Mouse (Mus musculus): ENCODE measurements around the gene Lpp. TPM values are rescaled to one million over a fixed set of nuclear protein-coding genes. Genes with fewer than 3 reads are reported as not detected.

Gene Lpp
- polyA plus RNA-seq, 1 experiment from 2014 or later: 23.3 TPM

DNA sequence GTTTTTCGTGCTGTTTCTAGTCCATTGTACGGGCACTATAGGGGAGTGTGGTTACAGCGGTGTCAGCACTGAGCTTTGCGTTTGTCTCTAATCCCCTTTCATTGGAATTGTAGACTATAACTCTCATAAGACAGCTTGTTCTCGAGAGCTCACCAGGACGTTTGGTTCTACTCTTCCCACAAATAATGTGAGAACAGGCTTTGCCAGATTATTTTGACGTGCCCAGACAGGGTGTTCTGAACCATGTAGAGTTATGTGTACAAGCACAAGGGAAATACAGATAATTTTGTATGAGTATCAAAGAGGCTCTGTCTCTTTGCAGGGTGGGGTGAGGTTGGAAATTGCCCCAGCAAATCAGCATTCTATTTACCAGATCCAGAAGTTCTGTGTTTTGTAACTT lies 387.2 kb downstream of the Lpp start:
- no peak overlapping the region for H3K4me2 ChIP-seq (ENCODE audit: low read depth, low read length)
- H3K27ac ChIP-seq (replicated peaks; ENCODE audit: low read depth, low read length): no peak overlapping the region
- no peak for DNase-seq (ENCODE audit: low spot score)
- 83% methylated on average over 7 of the region's 7 CpGs for WGBS
- H3K9me3 ChIP-seq (replicated peaks; ENCODE audit: control insufficient read depth, low read length): no peaks in the 10 kb centered on the region
- H3K36me3 ChIP-seq (replicated peaks; ENCODE audit: control insufficient read depth, insufficient read depth, low read depth, low read length): no peaks in the 10 kb centered on the region
- H3K4me1 ChIP-seq (ENCODE audit: control insufficient read depth, insufficient read depth, low read length): no peaks in the 10 kb centered on the region
- no peak for ATAC-seq (replicated peaks; ENCODE audit: insufficient number of reproducible peaks, low FRiP score, low TSS enrichment, low read depth)
- H3K27me3 ChIP-seq (ENCODE audit: control insufficient read depth, insufficient read depth, low read length): no peaks in the 10 kb centered on the region
- H3K4me3 ChIP-seq (ENCODE audit: low read depth, low read length): no peak overlapping the region
- H3K9ac ChIP-seq (replicated peaks; ENCODE audit: low read length): no peak overlapping the region

DNA sequence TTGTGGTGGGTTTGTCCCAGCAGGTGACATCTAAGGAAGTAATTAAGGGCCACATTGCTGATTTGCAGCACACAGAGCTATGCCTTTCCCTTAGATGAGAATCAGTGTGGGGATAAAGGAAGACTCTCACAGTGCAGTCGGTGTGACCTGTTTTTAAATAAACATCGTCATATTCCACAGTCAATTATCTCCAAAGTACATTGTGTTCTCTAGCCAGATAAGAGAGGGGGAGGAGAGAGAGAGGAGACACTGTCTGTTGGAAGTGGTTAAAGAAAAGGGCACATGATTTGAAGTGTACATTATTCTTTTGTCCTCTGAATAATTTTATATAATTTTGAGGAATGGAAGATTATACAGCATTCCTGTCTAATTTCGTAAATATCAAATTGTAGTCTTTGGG lies 388.6 kb downstream of the Lpp start:
- WGBS: 88% methylated on average over 3 of the region's 3 CpGs
- Histone ChIP-seq H3K9ac (replicated peaks; ENCODE audit: low read length) (no peak overlapping the region), H3K4me3 (ENCODE audit: low read depth, low read length) (no peak overlapping the region), H3K9me3 (replicated peaks; ENCODE audit: control insufficient read depth, low read length) (no peaks in the 10 kb centered on the region), H3K27ac (replicated peaks; ENCODE audit: low read depth, low read length) (no peak overlapping the region), H3K27me3 (ENCODE audit: control insufficient read depth, insufficient read depth, low read length) (no peaks in the 10 kb centered on the region), H3K4me2 (ENCODE audit: low read depth, low read length) (no peak overlapping the region), H3K36me3 (replicated peaks; ENCODE audit: control insufficient read depth, insufficient read depth, low read depth, low read length) (no peaks in the 10 kb centered on the region), H3K4me1 (ENCODE audit: control insufficient read depth, insufficient read depth, low read length) (no peaks in the 10 kb centered on the region)
- no peak for ATAC-seq (replicated peaks; ENCODE audit: insufficient number of reproducible peaks, low FRiP score, low TSS enrichment, low read depth)
- DNase-seq (ENCODE audit: low spot score): no peak

DNA sequence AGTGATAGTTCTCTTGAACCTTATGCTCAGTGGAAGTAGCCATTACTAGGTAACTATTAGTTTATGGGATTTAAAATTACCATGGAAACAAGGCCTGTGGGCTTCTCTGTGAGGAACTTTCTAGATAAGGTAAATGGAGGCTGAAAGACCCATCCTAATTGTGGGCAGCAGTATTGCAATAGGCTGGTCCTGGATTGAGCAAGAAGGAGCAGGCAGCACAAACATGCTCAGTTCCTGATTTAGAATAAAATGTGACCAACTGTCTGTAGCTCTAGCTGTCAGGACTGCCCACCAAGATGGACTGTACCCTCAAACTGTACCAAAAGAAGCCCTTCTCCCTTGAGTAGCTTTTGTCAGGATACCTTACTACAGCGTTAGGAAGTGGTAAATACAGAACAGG lies 392.3 kb downstream of the Lpp start:
- Histone ChIP-seq H3K27ac (replicated peaks; ENCODE audit: low read depth, low read length) (no peak overlapping the region), H3K9me3 (replicated peaks; ENCODE audit: control insufficient read depth, low read length) (no peaks in the 10 kb centered on the region), H3K9ac (replicated peaks; ENCODE audit: low read length) (no peak overlapping the region), H3K4me2 (ENCODE audit: low read depth, low read length) (no peak overlapping the region), H3K27me3 (ENCODE audit: control insufficient read depth, insufficient read depth, low read length) (no peaks in the 10 kb centered on the region), H3K4me3 (ENCODE audit: low read depth, low read length) (no peak overlapping the region), H3K36me3 (replicated peaks; ENCODE audit: control insufficient read depth, insufficient read depth, low read depth, low read length) (no peaks in the 10 kb centered on the region), H3K4me1 (ENCODE audit: control insufficient read depth, insufficient read depth, low read length) (no peaks in the 10 kb centered on the region)
- no peak for ATAC-seq (replicated peaks; ENCODE audit: insufficient number of reproducible peaks, low FRiP score, low TSS enrichment, low read depth)
- DNase-seq (ENCODE audit: low spot score): no peak
- 81% methylated on average over 1 of the region's 1 CpGs for WGBS

DNA sequence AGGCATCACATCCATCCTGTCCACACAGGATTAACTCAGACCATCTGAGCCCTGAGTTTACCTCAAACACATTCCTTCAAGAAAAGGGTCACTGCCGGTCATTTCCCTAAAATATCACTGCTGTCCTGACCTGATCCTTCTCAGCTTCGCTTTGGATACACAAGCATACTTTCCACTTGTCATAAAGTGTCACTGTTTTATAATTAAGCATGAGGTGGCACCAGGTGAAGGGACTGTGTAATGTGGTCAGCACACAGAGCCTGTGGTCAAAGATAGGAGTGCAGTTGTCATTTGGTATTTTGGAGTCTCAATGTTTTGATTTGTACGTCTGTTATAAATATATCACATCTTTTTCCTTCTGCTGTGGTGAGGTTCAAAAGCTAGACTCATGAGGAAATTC lies 395.7 kb downstream of the Lpp start:
- no peak overlapping the region for H3K4me2 ChIP-seq (ENCODE audit: low read depth, low read length)
- H3K27ac ChIP-seq (replicated peaks; ENCODE audit: low read depth, low read length): no peak overlapping the region
- ATAC-seq (replicated peaks; ENCODE audit: insufficient number of reproducible peaks, low FRiP score, low TSS enrichment, low read depth) (no peak), DNase-seq (ENCODE audit: low spot score) (no peak)
- no peak overlapping the region for H3K4me3 ChIP-seq (ENCODE audit: low read depth, low read length)
- WGBS: 80% methylated on average over 3 of the region's 3 CpGs
- H3K27me3 ChIP-seq (ENCODE audit: control insufficient read depth, insufficient read depth, low read length): no peaks in the 10 kb centered on the region
- H3K36me3 ChIP-seq (replicated peaks; ENCODE audit: control insufficient read depth, insufficient read depth, low read depth, low read length): no peaks in the 10 kb centered on the region
- H3K4me1 ChIP-seq (ENCODE audit: control insufficient read depth, insufficient read depth, low read length): no peaks in the 10 kb centered on the region
- no peak overlapping the region for H3K9ac ChIP-seq (replicated peaks; ENCODE audit: low read length)
- no peaks in the 10 kb centered on the region for H3K9me3 ChIP-seq (replicated peaks; ENCODE audit: control insufficient read depth, low read length)

DNA sequence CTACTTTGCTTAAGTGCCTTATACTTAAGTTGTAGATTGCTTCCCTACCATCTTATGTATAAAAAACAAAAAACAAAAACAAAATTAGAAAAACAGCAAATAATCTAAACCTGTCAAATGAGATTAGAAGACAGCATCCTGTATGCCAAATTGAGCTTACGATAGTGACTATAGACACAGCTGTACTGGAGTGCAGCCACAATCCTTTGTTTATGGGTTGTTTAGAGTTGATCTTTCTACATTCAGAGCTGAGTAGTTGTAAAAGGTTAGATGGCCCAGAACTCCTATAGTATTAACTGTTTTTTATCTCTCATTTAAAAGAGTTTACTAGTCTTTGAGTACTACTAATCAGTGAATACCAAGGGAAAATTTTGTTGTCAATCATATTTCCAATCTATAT lies 398.1 kb downstream of the Lpp start:
- no peak for DNase-seq (ENCODE audit: low spot score)
- WGBS: 100% methylated on average over 1 of the region's 1 CpGs

DNA sequence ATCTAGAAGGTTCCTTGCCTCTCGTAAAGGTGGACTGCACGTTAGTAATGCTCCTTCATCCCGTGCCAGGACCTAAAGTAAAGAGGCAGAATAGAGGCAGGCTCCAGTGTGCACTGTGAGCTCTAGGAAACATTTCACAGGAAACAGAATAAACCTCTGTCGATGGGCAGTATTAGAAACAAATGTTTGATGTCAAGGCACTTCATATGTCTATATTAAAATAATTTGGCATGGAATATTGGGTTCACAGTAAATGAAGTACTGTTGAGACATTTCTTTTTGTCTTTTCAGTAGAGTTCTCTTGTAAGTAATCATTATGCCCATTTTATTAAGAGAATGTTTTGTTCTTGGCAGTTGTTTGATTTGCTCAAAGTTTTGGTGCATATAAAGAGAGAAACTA lies 398.7 kb downstream of the Lpp start:
- no peaks in the 10 kb centered on the region for H3K4me1 ChIP-seq (ENCODE audit: control insufficient read depth, insufficient read depth, low read length)
- WGBS: 82% methylated on average over 4 of the region's 4 CpGs
- no peak for ATAC-seq (replicated peaks; ENCODE audit: insufficient number of reproducible peaks, low FRiP score, low TSS enrichment, low read depth)
- DNase-seq (ENCODE audit: low spot score): no peak
- H3K27me3 ChIP-seq (ENCODE audit: control insufficient read depth, insufficient read depth, low read length): no peaks in the 10 kb centered on the region
- H3K4me2 ChIP-seq (ENCODE audit: low read depth, low read length): no peak overlapping the region
- H3K4me3 ChIP-seq (ENCODE audit: low read depth, low read length): no peak overlapping the region
- H3K9me3 ChIP-seq (replicated peaks; ENCODE audit: control insufficient read depth, low read length): no peaks in the 10 kb centered on the region
- no peak overlapping the region for H3K9ac ChIP-seq (replicated peaks; ENCODE audit: low read length)
- H3K27ac ChIP-seq (replicated peaks; ENCODE audit: low read depth, low read length): no peak overlapping the region
- no peaks in the 10 kb centered on the region for H3K36me3 ChIP-seq (replicated peaks; ENCODE audit: control insufficient read depth, insufficient read depth, low read depth, low read length)

More for the DNA sequence above, 398.1 kb downstream of the Lpp start:
- Histone ChIP-seq H3K9me3 (replicated peaks; ENCODE audit: control insufficient read depth, low read length) (no peaks in the 10 kb centered on the region), H3K27ac (replicated peaks; ENCODE audit: low read depth, low read length) (no peak overlapping the region), H3K27me3 (ENCODE audit: control insufficient read depth, insufficient read depth, low read length) (no peaks in the 10 kb centered on the region), H3K9ac (replicated peaks; ENCODE audit: low read length) (no peak overlapping the region), H3K4me1 (ENCODE audit: control insufficient read depth, insufficient read depth, low read length) (no peaks in the 10 kb centered on the region), H3K4me2 (ENCODE audit: low read depth, low read length) (no peak overlapping the region), H3K36me3 (replicated peaks; ENCODE audit: control insufficient read depth, insufficient read depth, low read depth, low read length) (no peaks in the 10 kb centered on the region), H3K4me3 (ENCODE audit: low read depth, low read length) (no peak overlapping the region)
- no peak for ATAC-seq (replicated peaks; ENCODE audit: insufficient number of reproducible peaks, low FRiP score, low TSS enrichment, low read depth)

DNA sequence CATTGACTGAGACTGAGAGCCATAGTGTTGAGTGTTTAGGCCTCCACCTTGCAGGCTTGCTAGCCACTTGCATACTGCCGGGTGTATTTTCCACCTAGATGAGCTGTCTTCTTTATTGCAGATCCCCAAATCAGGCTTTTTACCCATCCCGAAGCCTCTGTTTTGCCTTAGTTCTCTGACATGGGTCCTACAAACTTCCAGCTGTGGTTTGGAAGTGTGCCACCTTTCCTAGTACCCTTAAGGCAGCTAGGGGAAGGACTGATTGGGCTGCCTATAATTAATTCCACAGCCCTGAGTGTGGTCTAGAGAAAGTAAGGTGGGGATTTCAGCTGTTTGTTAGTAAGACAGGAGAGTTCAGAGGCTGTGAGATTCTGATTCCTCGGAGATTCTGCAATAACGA lies 399.5 kb downstream of the Lpp start:
- ATAC-seq (replicated peaks; ENCODE audit: insufficient number of reproducible peaks, low FRiP score, low TSS enrichment, low read depth): no peak
- Histone ChIP-seq H3K36me3 (replicated peaks; ENCODE audit: control insufficient read depth, insufficient read depth, low read depth, low read length) (no peaks in the 10 kb centered on the region), H3K4me1 (ENCODE audit: control insufficient read depth, insufficient read depth, low read length) (no peaks in the 10 kb centered on the region), H3K4me3 (ENCODE audit: low read depth, low read length) (no peak overlapping the region), H3K4me2 (ENCODE audit: low read depth, low read length) (no peak overlapping the region), H3K27ac (replicated peaks; ENCODE audit: low read depth, low read length) (no peak overlapping the region), H3K27me3 (ENCODE audit: control insufficient read depth, insufficient read depth, low read length) (no peaks in the 10 kb centered on the region), H3K9ac (replicated peaks; ENCODE audit: low read length) (no peak overlapping the region), H3K9me3 (replicated peaks; ENCODE audit: control insufficient read depth, low read length) (no peaks in the 10 kb centered on the region)
- DNase-seq (ENCODE audit: low spot score): no peak
- 90% methylated on average over 4 of the region's 4 CpGs for WGBS

DNA sequence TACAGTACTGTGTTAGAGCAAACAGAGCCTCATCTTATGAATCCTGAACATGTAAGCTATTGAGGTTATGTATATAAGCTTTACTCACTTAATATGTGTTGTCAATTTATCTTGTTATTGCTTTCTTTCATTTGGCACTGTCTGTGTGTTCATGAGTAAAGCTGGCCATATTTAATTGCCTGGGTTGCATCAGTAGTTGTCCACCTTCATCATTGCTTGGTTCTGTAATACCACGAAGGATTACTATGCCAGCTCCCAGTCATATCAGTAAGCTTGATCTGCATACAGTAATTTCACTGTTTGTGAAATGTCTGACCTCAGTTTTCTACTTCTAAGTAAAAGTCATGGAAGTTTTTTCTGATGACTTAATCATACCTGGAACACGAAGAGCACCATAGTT lies 401.4 kb downstream of the Lpp start:
- DNase-seq (ENCODE audit: low spot score) (no peak), ATAC-seq (replicated peaks; ENCODE audit: insufficient number of reproducible peaks, low FRiP score, low TSS enrichment, low read depth) (no peak)
- Histone ChIP-seq H3K36me3 (replicated peaks; ENCODE audit: control insufficient read depth, insufficient read depth, low read depth, low read length) (no peaks in the 10 kb centered on the region), H3K4me2 (ENCODE audit: low read depth, low read length) (no peak overlapping the region), H3K27ac (replicated peaks; ENCODE audit: low read depth, low read length) (no peak overlapping the region), H3K27me3 (ENCODE audit: control insufficient read depth, insufficient read depth, low read length) (no peaks in the 10 kb centered on the region), H3K4me3 (ENCODE audit: low read depth, low read length) (no peak overlapping the region), H3K4me1 (ENCODE audit: control insufficient read depth, insufficient read depth, low read length) (no peaks in the 10 kb centered on the region), H3K9me3 (replicated peaks; ENCODE audit: control insufficient read depth, low read length) (no peaks in the 10 kb centered on the region), H3K9ac (replicated peaks; ENCODE audit: low read length) (no peak overlapping the region)
- WGBS: 81% methylated on average over 2 of the region's 2 CpGs

DNA sequence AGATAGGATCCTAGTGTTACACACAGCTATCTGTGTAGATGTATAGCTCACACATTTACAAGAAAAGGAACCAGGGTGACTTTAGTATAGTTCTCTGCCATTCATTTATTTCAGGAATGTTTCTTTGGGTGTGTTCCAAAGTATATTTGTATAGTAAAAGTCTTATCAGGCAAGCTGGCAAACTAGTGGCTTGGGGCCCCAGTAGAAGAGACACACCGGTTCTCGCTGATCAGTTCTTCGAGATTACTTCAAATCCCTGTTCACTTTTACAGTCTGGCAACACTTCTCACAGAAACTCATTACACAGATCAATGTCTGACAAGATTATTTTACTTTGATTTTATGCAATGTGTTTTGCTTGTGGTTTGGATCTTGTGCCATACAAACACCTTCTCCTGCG lies 408.0 kb downstream of the Lpp start:
- 91% methylated on average over 4 of the region's 4 CpGs for WGBS
- Histone ChIP-seq H3K4me1 (ENCODE audit: control insufficient read depth, insufficient read depth, low read length) (no peaks in the 10 kb centered on the region), H3K4me3 (ENCODE audit: low read depth, low read length) (no peak overlapping the region), H3K27me3 (ENCODE audit: control insufficient read depth, insufficient read depth, low read length) (no peaks in the 10 kb centered on the region), H3K9me3 (replicated peaks; ENCODE audit: control insufficient read depth, low read length) (no peaks in the 10 kb centered on the region), H3K36me3 (replicated peaks; ENCODE audit: control insufficient read depth, insufficient read depth, low read depth, low read length) (no peaks in the 10 kb centered on the region), H3K9ac (replicated peaks; ENCODE audit: low read length) (no peak overlapping the region), H3K4me2 (ENCODE audit: low read depth, low read length) (no peak overlapping the region), H3K27ac (replicated peaks; ENCODE audit: low read depth, low read length) (no peak overlapping the region)
- DNase-seq (ENCODE audit: low spot score) (no peak), ATAC-seq (replicated peaks; ENCODE audit: insufficient number of reproducible peaks, low FRiP score, low TSS enrichment, low read depth) (no peak)
